Mouse (Mus musculus) c-Kit-positive CD71-positive TER-119-negative erythroid progenitor cells, embryonic 14.5 days (primary cell): ENCODE data around the gene Zfp784.
"Not testable (repeated sequence)": the region's sequence is repeated elsewhere in the genome, so short reads cannot be mapped to it uniquely, and the experiment has no call there.

Source experiments
- DNase-seq: peaks from one replicate; pipeline ENCODE4 v3.0.0-alpha.2; 2013; ENCODE audit warnings: low read depth

Gene Zfp784

GRCm38 (mm10) chr7:5038109-5038732, at the start of gene Zfp784:
TSS of gene Zfp784 (minus strand) at chr7:5038446.
- peak; percentile 84 for DNase-seq

- no peak for DNase-seq
Observed at GRCm38 (mm10) chr7:5087886-5088285, 49.6 kb upstream of the Zfp784 start.

GRCm38 (mm10) chr7:5086921-5087440, 48.7 kb upstream of the Zfp784 start:
- DNase-seq, result no peak

- DNase-seq, result no peak
Observed at GRCm38 (mm10) chr7:5085512-5085911, 47.3 kb upstream of the Zfp784 start.

- DNase-seq, result no peak
Observed at GRCm38 (mm10) chr7:5083325-5084105, 45.3 kb upstream of the Zfp784 start.

- no peak for DNase-seq
Observed at GRCm38 (mm10) chr7:5081939-5082338, 43.7 kb upstream of the Zfp784 start.

GRCm38 (mm10) chr7:5081241-5081640, 43.0 kb upstream of the Zfp784 start:
- peak; percentile 71 for DNase-seq

GRCm38 (mm10) chr7:5080815-5081214, 42.6 kb upstream of the Zfp784 start:
- DNase-seq, result no peak

GRCm38 (mm10) chr7:5080010-5080751, 41.9 kb upstream of the Zfp784 start, which contains the start of gene Epn1:
TSS of gene Epn1 (plus strand) at chr7:5080235.
- DNase-seq, result peak; percentile 91

- DNase-seq, result not testable (repeated sequence)
Observed at GRCm38 (mm10) chr7:5079365-5080009, 41.2 kb upstream of the Zfp784 start.

- peak; percentile 56 for DNase-seq
Observed at GRCm38 (mm10) chr7:5076931-5077330, 38.7 kb upstream of the Zfp784 start.

GRCm38 (mm10) chr7:5074984-5075383, 36.7 kb upstream of the Zfp784 start:
- DNase-seq, result no peak

- peak; percentile 59 for DNase-seq
Observed at GRCm38 (mm10) chr7:5073586-5073985, 35.3 kb upstream of the Zfp784 start.

GRCm38 (mm10) chr7:5064886-5065285, 26.6 kb upstream of the Zfp784 start:
- DNase-seq, result no peak

- peak; percentile 72 for DNase-seq
Observed at GRCm38 (mm10) chr7:5062360-5063001, 24.2 kb upstream of the Zfp784 start.

GRCm38 (mm10) chr7:5061774-5062359, 23.6 kb upstream of the Zfp784 start, which contains the start of gene U2af2:
TSS of gene U2af2 (plus strand) at chr7:5062143.
- peak; percentile 67 for DNase-seq

- DNase-seq, result peak; percentile 98
Observed at GRCm38 (mm10) chr7:5060944-5061773, 22.9 kb upstream of the Zfp784 start.

- DNase-seq, result peak; percentile 67
Observed at GRCm38 (mm10) chr7:5060239-5060731, 22.0 kb upstream of the Zfp784 start.

GRCm38 (mm10) chr7:5059421-5059820, 21.2 kb upstream of the Zfp784 start:
- no peak for DNase-seq

GRCm38 (mm10) chr7:5058631-5059030, 20.4 kb upstream of the Zfp784 start:
- no peak for DNase-seq
